ENCODE assay signal across 23 mouse cellular contexts in the genomic region with DNA sequence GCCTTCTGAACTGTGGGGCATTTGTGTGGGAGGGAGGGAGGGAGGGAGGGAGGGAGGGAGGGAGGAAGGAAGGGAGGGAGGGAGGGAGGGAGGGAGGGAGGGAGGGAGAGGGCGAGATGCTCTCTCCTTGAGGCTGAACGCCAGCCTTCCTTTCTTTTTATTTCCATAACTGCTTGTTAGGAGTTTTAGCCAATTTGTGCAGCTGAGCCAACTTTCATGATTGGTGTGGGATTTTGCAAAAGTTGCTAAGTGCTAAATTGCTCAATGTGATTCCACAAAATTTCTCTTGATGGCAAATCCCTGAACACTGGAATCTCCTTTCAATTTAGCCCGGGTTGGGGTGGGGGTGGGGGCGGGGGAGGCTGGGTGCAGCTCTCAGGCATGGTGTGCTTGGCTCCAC.
DNase-seq lines count a peak whose midpoint lies in the region; ATAC-seq and TF ChIP-seq lines count a peak whose summit lies in the region.
"Had no signal": no experiment of that assay in that cellular context is flagged by ENCODE, and none has a peak within 500 bp of the region (broad histone marks: within the 10 kb centered on the region; RNA-seq: fewer than 3 reads in every experiment).

No protein-coding gene starts in this region.

- H3K27ac ChIP-seq in heart, embryonic 10.5 days = 0 out of 2 replicates have a peak overlapping the region, but pooled peaks have one; percentile 53
- peak overlapping the region; percentile 54; the same call in 1 of the 2 replicates for H3K27ac ChIP-seq in liver, embryonic 11.5 days (ENCODE audit: low read depth, low read length)
- no peak overlapping the region for H3K27ac ChIP-seq in liver, postnatal 0 days (ENCODE audit: low read depth)
- peak overlapping the region; percentile 44 for H3K27ac ChIP-seq in lung, embryonic 16.5 days (ENCODE audit: low read length)
- H3K27ac ChIP-seq: forebrain, embryonic 10.5 days; gastrocnemius, adult 2 months; heart, embryonic 13.5 days; hindbrain, embryonic 12.5 days had no signal

- H3K36me3 ChIP-seq in heart, embryonic 10.5 days = no peaks in the 10 kb centered on the region
- H3K36me3 ChIP-seq in liver, embryonic 11.5 days (ENCODE audit: control insufficient read depth, insufficient read depth, low read length) = no peaks in the 10 kb centered on the region
- no peaks in the 10 kb centered on the region for H3K36me3 ChIP-seq in liver, postnatal 0 days (replicated peaks; ENCODE audit: insufficient read depth, low read length)
- no peaks in the 10 kb centered on the region for H3K36me3 ChIP-seq in lung, embryonic 16.5 days (ENCODE audit: control insufficient read depth, insufficient read depth, low read length)
- H3K36me3 ChIP-seq: embryonic facial prominence, embryonic 15.5 days; forebrain, embryonic 10.5 days; heart, embryonic 13.5 days; hindbrain, embryonic 12.5 days had no signal

- no peak for ATAC-seq in liver, embryonic 11.5 days (replicated peaks; ENCODE audit: low FRiP score)
- ATAC-seq in liver, postnatal 0 days = no peak
- peak; percentile 15; the same call in 1 of the 2 replicates for ATAC-seq in lung, embryonic 16.5 days (ENCODE audit: low read depth)
- ATAC-seq: activated CD4-positive, CD25-positive, alpha-beta regulatory T cell, adult 4 months; forebrain, embryonic 14.5 days; hindbrain, embryonic 16.5 days; Patski had no signal

- H3K9ac ChIP-seq in liver, embryonic 11.5 days (ENCODE audit: low read depth, low read length) = no peak overlapping the region
- H3K9ac ChIP-seq in liver, postnatal 0 days (replicated peaks) = no peak overlapping the region
- no peak overlapping the region for H3K9ac ChIP-seq in lung, embryonic 16.5 days (ENCODE audit: low read length)
- H3K9ac ChIP-seq: embryonic facial prominence, embryonic 15.5 days; heart, embryonic 13.5 days; hindbrain, embryonic 12.5 days had no signal

- intact Hi-C loops in heart, postnatal 36 days (cut with DNase I) = no loop called here

- H3K27me3 ChIP-seq in heart, embryonic 10.5 days (ENCODE audit: insufficient read depth, poor library complexity, severe bottlenecking) = no peaks in the 10 kb centered on the region
- no peaks in the 10 kb centered on the region for H3K27me3 ChIP-seq in liver, embryonic 11.5 days (replicated peaks; ENCODE audit: control insufficient read depth, insufficient read depth, low read length)
- H3K27me3 ChIP-seq in liver, postnatal 0 days (ENCODE audit: insufficient read depth, low read length) = peaks cover 4% of the 10 kb centered on the region; the same call in 1 of the 2 replicates
- no peaks in the 10 kb centered on the region for H3K27me3 ChIP-seq in lung, embryonic 16.5 days (ENCODE audit: control insufficient read depth, insufficient read depth, low read depth, low read length)
- H3K27me3 ChIP-seq: embryonic facial prominence, embryonic 15.5 days; heart, embryonic 13.5 days; hindbrain, embryonic 12.5 days; Patski had no signal

- no peaks in the 10 kb centered on the region for H3K9me3 ChIP-seq in heart, embryonic 10.5 days
- no peaks in the 10 kb centered on the region for H3K9me3 ChIP-seq in liver, embryonic 11.5 days (ENCODE audit: control insufficient read depth, low read length)
- H3K9me3 ChIP-seq in liver, postnatal 0 days (ENCODE audit: low read length) = no peaks in the 10 kb centered on the region
- no peaks in the 10 kb centered on the region for H3K9me3 ChIP-seq in lung, embryonic 16.5 days (ENCODE audit: control insufficient read depth, low read length)
- H3K9me3 ChIP-seq: embryonic facial prominence, embryonic 15.5 days; forebrain, embryonic 10.5 days; heart, embryonic 13.5 days; hindbrain, embryonic 12.5 days had no signal

- TF ChIP-seq CTCF in liver, postnatal 0 days (IDR thresholded peaks at IDR 0.05; ENCODE audit: low read depth) = no peak

- peaks cover 12% of the 10 kb centered on the region for H3K4me1 ChIP-seq in heart, embryonic 10.5 days
- peaks cover 26% of the 10 kb centered on the region for H3K4me1 ChIP-seq in liver, embryonic 11.5 days (replicated peaks; ENCODE audit: control insufficient read depth, insufficient read depth, low read length)
- H3K4me1 ChIP-seq in liver, postnatal 0 days (ENCODE audit: insufficient read depth) = no peaks in the 10 kb centered on the region
- H3K4me1 ChIP-seq in lung, embryonic 16.5 days (replicated peaks; ENCODE audit: control insufficient read depth, insufficient read depth, low read length) = peaks cover 18% of the 10 kb centered on the region

- TF ChIP-seq EP300 in liver, postnatal 0 days (IDR thresholded peaks at IDR 0.05; ENCODE audit: low read depth) = no peak

- DNase-seq in heart, embryonic 10.5 days (ENCODE audit: low spot score) = no peak
- DNase-seq in heart, postnatal 36 days = no peak
- no peak for DNase-seq in liver, embryonic 11.5 days (ENCODE audit: low spot score)
- no peak for DNase-seq in liver, postnatal 0 days
- no peak for DNase-seq in lung, adult 18-20 months
- DNase-seq in brain, adult 2 months (ENCODE audit: low read depth, low spot score) = peak; percentile 60
- DNase-seq: adrenal gland, postnatal 14 days; cerebellum, adult 18-20 months; cerebellum, adult 9-11 months; cerebellum, postnatal 36 days; gastrocnemius, adult 2 months; gastrocnemius, postnatal 25 days; heart, postnatal 4 days had no signal

- no peak overlapping the region for H3K4me2 ChIP-seq in liver, embryonic 11.5 days
- no peak overlapping the region for H3K4me2 ChIP-seq in liver, postnatal 0 days (ENCODE audit: low read depth, low read length)
- no peak overlapping the region for H3K4me2 ChIP-seq in lung, embryonic 16.5 days (ENCODE audit: low read depth, low read length)
- H3K4me2 ChIP-seq: embryonic facial prominence, embryonic 15.5 days; heart, embryonic 13.5 days; hindbrain, embryonic 12.5 days had no signal

- 64% methylated on average over 4 of the region's 4 CpGs for WGBS in heart, embryonic 10.5 days
- 61% methylated on average over 4 of the region's 4 CpGs for WGBS in liver, embryonic 11.5 days
- WGBS in liver, postnatal 0 days (ENCODE audit: insufficient replicate concordance) = 49% methylated on average over 4 of the region's 4 CpGs
- WGBS in lung, embryonic 16.5 days = 41% methylated on average over 4 of the region's 4 CpGs

- no peak overlapping the region for H3K4me3 ChIP-seq in heart, embryonic 10.5 days
- no peak overlapping the region for H3K4me3 ChIP-seq in liver, embryonic 11.5 days (ENCODE audit: low read depth, low read length)
- H3K4me3 ChIP-seq in liver, postnatal 0 days (ENCODE audit: low read depth, low read length) = no peak overlapping the region
- H3K4me3 ChIP-seq in lung, embryonic 16.5 days (ENCODE audit: low read length) = no peak overlapping the region
- H3K4me3 ChIP-seq: embryonic facial prominence, embryonic 15.5 days; erythroblast, embryonic 14.5 days; forebrain, embryonic 10.5 days; gastrocnemius, adult 2 months; heart, embryonic 13.5 days; hindbrain, embryonic 12.5 days had no signal
